Mouse (Mus musculus) testis, adult 2 months (tissue): ENCODE data around the gene Zfyve27. TPM values are rescaled to one million over a fixed set of nuclear protein-coding genes. Genes with fewer than 3 reads are reported as not detected.
A peak's percentile ranks its signal among the peaks of the same experiment; 100 is the strongest.

Source experiments
- H3K27ac ChIP-seq: fragments of 200-500 bp; 2 replicates; pipeline ENCODE4 v1.5.1; 2012; ENCODE audit warnings: low read depth, low read length; ENCODE audit not compliant: control insufficient read depth, insufficient read depth
- H3K27me3 ChIP-seq: fragments of 200-500 bp; 2 replicates; pipeline ENCODE4 v1.6.1; 2012; ENCODE audit warnings: mild to moderate bottlenecking, low read length, moderate library complexity; ENCODE audit not compliant: control insufficient read depth, insufficient read depth
- H3K36me3 ChIP-seq: fragments of 200-500 bp; 2 replicates; pipeline ENCODE4 v1.6.1; 2012; ENCODE audit warnings: mild to moderate bottlenecking, low read length; ENCODE audit not compliant: control insufficient read depth, insufficient read depth
- H3K4me1 ChIP-seq: fragments of 200-500 bp; 2 replicates; pipeline ENCODE4 v1.6.1; 2012; ENCODE audit warnings: low read length; ENCODE audit not compliant: control insufficient read depth, insufficient read depth
- H3K4me3 ChIP-seq: fragments of 200-500 bp; 2 replicates; pipeline ENCODE4 v1.5.1; 2012; ENCODE audit warnings: low read depth, mild to moderate bottlenecking, low read length, moderate library complexity, mixed read lengths; ENCODE audit not compliant: control insufficient read depth
- CTCF ChIP-seq: fragments of 200-500 bp; IDR thresholded peaks from 2 replicates; pipeline ENCODE4 v1.5.1; 2012; ENCODE audit warnings: low read depth, mild to moderate bottlenecking, inconsistent platforms, low read length, moderate library complexity; ENCODE audit not compliant: control insufficient read depth, insufficient read depth, insufficient replicate concordance
- POLR2A ChIP-seq: fragments of 200-500 bp; IDR thresholded peaks from 2 replicates; pipeline ENCODE4 v1.6.1; 2012; ENCODE audit warnings: low read depth, mild to moderate bottlenecking, inconsistent platforms, low read length, moderate library complexity; ENCODE audit not compliant: control insufficient read depth
- polyA plus RNA-seq: library from polyadenylated mRNA; depleted of rRNA; stranded (reverse); fragments of >200 nt; gene quantifications from 2 replicates; pipeline ENCODE4 v1.2.3, GENCODE M21; 2012

Gene Zfyve27
- polyA plus RNA-seq, 1 experiment, result 60.3 TPM

DNA sequence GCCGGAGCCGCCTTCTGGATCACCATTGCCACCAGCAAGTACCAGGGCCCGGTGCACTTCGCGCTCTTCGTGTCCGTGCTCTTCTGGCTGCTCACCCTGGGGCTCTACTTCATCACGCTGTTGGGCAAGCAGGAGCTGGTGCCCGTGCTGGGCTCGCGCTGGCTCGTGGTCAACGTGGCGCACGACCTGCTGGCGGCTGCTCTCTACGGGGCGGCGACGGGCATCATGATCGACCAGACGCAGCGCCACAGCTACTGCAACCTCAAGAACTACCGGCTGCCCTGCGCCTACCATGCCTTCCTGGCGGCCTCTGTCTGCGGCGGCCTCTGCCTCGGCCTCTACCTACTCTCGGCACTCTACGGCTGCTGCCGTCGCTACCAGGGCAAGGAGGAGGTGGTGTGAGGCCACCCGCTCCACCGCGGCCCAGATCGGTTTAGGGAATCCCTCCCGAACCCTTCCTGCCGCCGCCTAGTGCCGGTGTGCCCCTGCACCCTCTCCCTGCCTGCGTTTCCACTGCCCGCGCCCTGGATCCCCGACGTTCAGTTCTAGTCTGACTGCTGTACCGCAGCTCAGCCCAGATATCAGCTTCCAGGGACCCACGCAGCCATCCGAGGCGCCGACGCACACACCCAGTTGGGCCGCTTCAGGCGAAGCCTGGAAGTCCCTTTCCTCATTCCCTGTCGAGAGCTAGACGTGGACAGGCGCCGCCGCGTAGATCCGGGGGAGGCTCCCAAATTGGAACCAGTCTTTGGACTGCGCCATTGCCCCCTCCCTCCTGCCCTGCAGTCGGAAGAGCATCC lies 15.8 kb upstream of the Zfyve27 start:
- Histone ChIP-seq H3K36me3 (no peaks in the 10 kb centered on the region), H3K4me1 (peaks cover 27% of the 10 kb centered on the region), H3K27ac (peak overlapping the region; percentile 77), H3K4me3 (peak overlapping the region; percentile 88), H3K27me3 (no peaks in the 10 kb centered on the region; the same call in 1 of the 2 replicates)
- TF ChIP-seq CTCF (no peak), POLR2A (peak; percentile 30; the same call in 1 of the 2 replicates)

DNA sequence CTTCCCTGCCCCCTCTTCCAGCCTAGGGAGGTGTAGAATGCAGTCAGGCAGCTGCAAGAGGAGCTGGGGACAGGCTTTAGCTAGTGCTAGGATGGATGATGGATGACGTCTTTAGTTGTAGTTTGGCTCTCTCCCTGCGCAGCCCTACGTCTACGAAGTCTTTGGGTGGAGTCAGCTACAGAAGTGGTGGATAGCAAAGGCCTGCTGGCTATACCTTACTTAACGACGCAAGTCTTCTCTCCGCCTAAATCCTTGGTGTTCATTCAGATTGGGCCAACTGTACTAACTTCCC lies 15.2 kb upstream of the Zfyve27 start:
- TF ChIP-seq POLR2A, result no peak
- TF ChIP-seq CTCF, result no peak

DNA sequence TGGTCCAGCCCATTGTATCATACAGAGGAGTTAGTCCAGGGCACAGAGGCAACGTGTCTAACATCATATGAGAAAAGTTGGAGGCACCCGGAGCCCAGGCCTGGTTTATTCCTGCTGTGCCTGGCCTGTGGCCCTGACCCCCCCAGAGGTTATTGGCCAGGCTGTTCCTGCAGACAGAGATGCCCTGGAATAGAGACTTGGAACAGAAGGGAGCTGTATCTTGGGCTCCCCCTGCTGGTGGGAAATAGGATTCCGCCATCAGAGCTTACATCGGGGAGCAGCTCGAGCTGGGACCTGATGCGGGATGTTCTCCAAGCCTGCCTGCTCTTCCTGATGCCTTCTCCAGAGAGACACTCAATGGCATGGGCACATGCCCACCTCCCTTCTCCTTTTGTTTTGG lies 11.8 kb upstream of the Zfyve27 start:
- Histone ChIP-seq H3K27ac (no peak overlapping the region; the same call in 1 of the 2 replicates), H3K27me3 (no peaks in the 10 kb centered on the region; the same call in 1 of the 2 replicates), H3K36me3 (no peaks in the 10 kb centered on the region), H3K4me3 (no peak overlapping the region), H3K4me1 (peaks cover 25% of the 10 kb centered on the region)
- TF ChIP-seq CTCF, result peak; percentile 82
- no peak for TF ChIP-seq POLR2A

More for the DNA sequence above, 15.2 kb upstream of the Zfyve27 start:
- peak overlapping the region; percentile 88 for H3K4me3 ChIP-seq
- no peaks in the 10 kb centered on the region for H3K36me3 ChIP-seq
- H3K27me3 ChIP-seq, result no peaks in the 10 kb centered on the region; the same call in 1 of the 2 replicates
- peaks cover 30% of the 10 kb centered on the region for H3K4me1 ChIP-seq
- no peak overlapping the region for H3K27ac ChIP-seq

DNA sequence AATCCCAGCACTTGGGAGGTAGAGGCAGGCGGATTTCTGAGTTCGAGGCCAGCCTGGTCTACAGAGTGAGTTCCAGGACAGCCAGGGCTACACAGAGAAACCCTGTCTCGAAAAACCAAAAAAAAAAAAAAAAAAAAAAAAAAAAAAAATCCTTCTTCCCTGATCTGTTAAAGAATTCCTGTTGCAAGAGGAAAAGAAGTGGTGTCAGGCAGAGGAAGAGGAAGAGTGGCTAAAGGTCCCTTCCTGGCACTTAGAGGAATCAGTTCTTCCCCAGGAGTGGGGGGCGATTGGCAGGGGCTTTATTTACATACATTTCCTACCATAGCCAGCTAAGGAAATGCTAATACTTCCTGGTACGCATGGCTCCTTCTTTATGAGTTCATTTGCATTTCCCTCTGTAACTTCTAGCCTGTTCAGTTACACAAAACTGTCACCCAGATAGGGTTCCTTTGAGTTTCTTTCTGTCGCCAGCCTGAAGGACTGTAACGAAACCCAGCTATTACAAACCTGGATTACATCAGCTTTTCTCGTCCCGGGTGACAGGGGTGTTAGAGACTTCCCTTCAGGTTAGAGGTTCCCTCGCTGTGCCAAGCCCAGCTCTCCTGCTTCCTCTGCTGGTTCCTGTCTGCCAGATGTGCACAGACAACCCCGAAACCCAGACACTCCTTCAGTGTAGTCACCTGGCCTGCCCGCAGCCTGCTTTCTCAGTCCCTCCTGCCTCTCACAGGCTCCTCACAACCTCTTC lies 6.1 kb upstream of the Zfyve27 start:
- no peak overlapping the region for H3K4me3 ChIP-seq
- H3K27me3 ChIP-seq, result no peaks in the 10 kb centered on the region
- no peak overlapping the region for H3K27ac ChIP-seq
- H3K36me3 ChIP-seq, result no peaks in the 10 kb centered on the region
- no peak for TF ChIP-seq POLR2A
- H3K4me1 ChIP-seq, result peaks cover 5% of the 10 kb centered on the region

DNA sequence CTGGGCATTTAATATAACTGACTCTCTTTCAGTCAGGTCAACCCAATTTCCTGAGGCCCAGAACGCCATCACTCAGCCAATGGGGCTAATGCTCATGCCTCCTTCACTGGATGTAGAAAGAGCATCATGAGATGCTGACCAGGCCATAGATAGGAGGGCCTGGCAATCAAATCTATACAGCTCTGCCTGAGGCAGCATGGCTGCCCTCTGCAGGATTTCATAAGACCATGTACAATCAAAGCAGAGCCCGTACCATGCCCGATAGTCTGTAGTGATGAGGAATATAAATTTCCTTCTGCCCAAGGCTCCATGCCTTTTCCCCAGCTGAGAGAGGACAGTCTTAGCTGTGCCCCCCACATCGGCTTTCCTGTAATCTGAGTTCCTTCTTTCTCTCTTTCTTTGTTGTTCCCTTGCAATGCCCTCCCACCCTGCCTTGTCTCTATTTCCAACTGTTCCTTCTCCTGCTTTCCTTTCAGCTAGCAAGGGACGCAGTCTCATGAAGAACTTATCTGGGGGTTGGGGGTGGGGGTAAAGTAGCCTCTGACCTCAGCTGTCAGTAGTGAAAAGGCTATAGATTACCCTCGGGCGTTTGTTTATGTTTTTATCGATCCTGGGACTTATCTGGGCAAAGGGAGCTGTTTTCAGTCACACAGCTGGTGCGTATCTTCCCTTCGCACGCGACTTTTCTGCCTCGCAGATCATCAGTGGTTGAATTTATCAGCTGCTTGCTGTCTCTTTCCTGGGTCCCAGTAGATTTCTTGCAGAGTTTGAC lies 5.3 kb upstream of the Zfyve27 start:
- no peaks in the 10 kb centered on the region for H3K27me3 ChIP-seq
- no peak overlapping the region for H3K27ac ChIP-seq
- H3K36me3 ChIP-seq, result no peaks in the 10 kb centered on the region
- no peak for TF ChIP-seq CTCF
- TF ChIP-seq POLR2A, result no peak
- no peak overlapping the region for H3K4me3 ChIP-seq
- H3K4me1 ChIP-seq, result peaks cover 4% of the 10 kb centered on the region

DNA sequence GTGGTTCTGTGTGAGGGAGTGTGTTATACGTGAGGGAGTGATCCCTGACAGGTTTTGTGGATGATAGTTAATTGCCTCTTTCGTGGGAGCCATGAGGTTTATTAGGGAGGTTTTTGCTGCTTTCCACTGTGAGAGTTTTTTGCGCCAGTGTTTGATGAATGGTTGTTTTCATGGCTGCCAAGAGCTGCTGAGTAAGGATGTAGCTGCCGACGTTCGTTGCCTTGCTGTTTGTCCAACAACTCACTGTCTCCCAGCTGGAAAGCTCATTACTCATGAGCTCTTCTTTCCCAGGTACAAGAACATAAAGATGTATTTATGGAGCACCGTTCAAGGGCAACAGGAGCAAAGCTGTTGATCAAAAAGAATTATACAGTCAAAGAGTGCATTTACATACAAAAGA lies 437 bp downstream of the Zfyve27 start:
- Histone ChIP-seq H3K27ac (peak overlapping the region; percentile 5; the same call in 1 of the 2 replicates), H3K36me3 (no peaks in the 10 kb centered on the region), H3K4me1 (peaks cover 19% of the 10 kb centered on the region), H3K4me3 (peak overlapping the region; percentile 65), H3K27me3 (no peaks in the 10 kb centered on the region)
- TF ChIP-seq POLR2A, result no peak
- no peak for TF ChIP-seq CTCF

DNA sequence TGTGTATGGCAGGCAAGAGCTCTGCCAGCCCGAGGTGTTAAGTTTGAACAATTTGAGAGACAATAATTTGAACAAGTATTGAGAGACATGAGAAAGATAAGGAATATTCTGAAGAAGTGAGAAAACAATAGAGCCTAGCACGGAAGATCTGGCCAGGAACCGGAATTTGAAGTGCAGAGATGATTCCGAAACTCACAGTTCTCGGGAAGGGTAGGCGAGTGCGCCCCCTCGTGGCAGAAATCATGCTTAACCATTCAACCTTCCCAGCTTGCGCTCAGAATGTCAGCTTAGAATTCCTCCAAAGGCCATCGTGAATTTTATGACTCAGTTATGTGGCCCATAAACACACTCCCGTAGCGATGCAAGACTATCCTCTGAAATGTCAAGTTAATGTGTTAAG lies 2.4 kb downstream of the Zfyve27 start:
- Histone ChIP-seq H3K36me3 (no peaks in the 10 kb centered on the region), H3K4me1 (peaks cover 19% of the 10 kb centered on the region), H3K27me3 (no peaks in the 10 kb centered on the region), H3K27ac (no peak overlapping the region), H3K4me3 (peak overlapping the region; percentile 75)
- TF ChIP-seq POLR2A (no peak), CTCF (peak; percentile 95)
